Mouse (Mus musculus) ovary, postnatal 36 days (tissue): ENCODE data around the gene Atp8b4.
"Not testable (repeated sequence)": the region's sequence is repeated elsewhere in the genome, so short reads cannot be mapped to it uniquely, and the experiment has no call there.

Experiments
- DNase-seq: peaks from one replicate; pipeline ENCODE4 v3.0.0; 2022; ENCODE audit warnings: low spot score, mixed read lengths

Atp8b4 gene

GRCm38 (mm10) chr2:126495832-126496695 lies 4.4 kb downstream of the Atp8b4 start:
- no peak for DNase-seq

GRCm38 (mm10) chr2:126495230-126495629 lies 5.2 kb downstream of the Atp8b4 start:
- DNase-seq = no peak

- DNase-seq = no peak
Measured at GRCm38 (mm10) chr2:126493306-126493705, 7.2 kb downstream of the Atp8b4 start.

GRCm38 (mm10) chr2:126492713-126493112 lies 7.8 kb downstream of the Atp8b4 start:
- no peak for DNase-seq

- DNase-seq = no peak
Measured at GRCm38 (mm10) chr2:126491446-126491845, 9.0 kb downstream of the Atp8b4 start.

GRCm38 (mm10) chr2:126490573-126490972 lies 9.9 kb downstream of the Atp8b4 start:
- DNase-seq = no peak

GRCm38 (mm10) chr2:126485262-126486017 lies 15.0 kb downstream of the Atp8b4 start:
- no peak for DNase-seq

GRCm38 (mm10) chr2:126483337-126483736 lies 17.1 kb downstream of the Atp8b4 start:
- DNase-seq = no peak

- DNase-seq = no peak
Measured at GRCm38 (mm10) chr2:126477556-126477955, 22.9 kb downstream of the Atp8b4 start.

GRCm38 (mm10) chr2:126475681-126476410 lies 24.6 kb downstream of the Atp8b4 start:
- no peak for DNase-seq

- no peak for DNase-seq
Measured at GRCm38 (mm10) chr2:126474019-126474418, 26.5 kb downstream of the Atp8b4 start.

GRCm38 (mm10) chr2:126472836-126473235 lies 27.6 kb downstream of the Atp8b4 start:
- no peak for DNase-seq

- DNase-seq = no peak
Measured at GRCm38 (mm10) chr2:126467790-126468189, 32.7 kb downstream of the Atp8b4 start.

- DNase-seq = no peak
Measured at GRCm38 (mm10) chr2:126466391-126467134, 33.9 kb downstream of the Atp8b4 start.

- no peak for DNase-seq
Measured at GRCm38 (mm10) chr2:126458661-126459060, 41.8 kb downstream of the Atp8b4 start.

- not testable (repeated sequence) for DNase-seq
Measured at GRCm38 (mm10) chr2:126457759-126458158, 42.7 kb downstream of the Atp8b4 start.

GRCm38 (mm10) chr2:126450937-126451302 lies 49.6 kb downstream of the Atp8b4 start:
- DNase-seq = no peak

GRCm38 (mm10) chr2:126450210-126450936 lies 50.1 kb downstream of the Atp8b4 start:
- peak; percentile 21 for DNase-seq

- no peak for DNase-seq
Measured at GRCm38 (mm10) chr2:126445039-126445438, 55.4 kb downstream of the Atp8b4 start.

GRCm38 (mm10) chr2:126441586-126441985 lies 58.9 kb downstream of the Atp8b4 start:
- no peak for DNase-seq

GRCm38 (mm10) chr2:126434712-126435111 lies 65.8 kb downstream of the Atp8b4 start:
- DNase-seq = no peak
